Comparison of ENCODE assay signal across 21 mouse cellular contexts in genomic region chr3:66806176-66806575, GRCm38 (mm10).
"Had no signal": no experiment of that assay in that cellular context is flagged by ENCODE, and none has a peak within 500 bp of the region (broad histone marks: within the 10 kb centered on the region; RNA-seq: fewer than 3 reads in every experiment).

No protein-coding gene starts in this region.

- H3K36me3 ChIP-seq: liver, embryonic 13.5 days; liver, embryonic 15.5 days; lung, embryonic 15.5 days; midbrain, embryonic 10.5 days; midbrain, embryonic 12.5 days; neural tube, embryonic 13.5 days; neural tube, embryonic 15.5 days had no signal

- ATAC-seq: midbrain, embryonic 16.5 days had no signal

- H3K27me3 ChIP-seq: liver, embryonic 13.5 days; liver, embryonic 15.5 days; lung, embryonic 15.5 days; midbrain, embryonic 12.5 days; neural tube, embryonic 13.5 days; neural tube, embryonic 15.5 days had no signal

- DNase-seq: liver, embryonic 13.5 days; lung, adult 2 months; lung, postnatal 10 days; lung, postnatal 4 days; midbrain, embryonic 14.5 days; retina, postnatal 1 day; right cerebral cortex, adult 18-20 months; right cerebral cortex, postnatal 25 days; right cerebral cortex, postnatal 4 days; spleen, adult 18-20 months; thymus, adult 18-20 months; thymus, postnatal 14 days; thymus, postnatal 36 days had no signal

- H3K4me1 ChIP-seq: liver, embryonic 15.5 days; lung, embryonic 15.5 days; midbrain, embryonic 10.5 days; midbrain, embryonic 12.5 days; neural tube, embryonic 13.5 days; neural tube, embryonic 15.5 days had no signal

- H3K9ac ChIP-seq: liver, embryonic 13.5 days; liver, embryonic 15.5 days; lung, embryonic 15.5 days; midbrain, embryonic 12.5 days; neural tube, embryonic 13.5 days; neural tube, embryonic 15.5 days had no signal

- H3K9me3 ChIP-seq: liver, embryonic 13.5 days; liver, embryonic 15.5 days; lung, embryonic 15.5 days; midbrain, embryonic 10.5 days; midbrain, embryonic 12.5 days; neural tube, embryonic 13.5 days had no signal

- H3K4me2 ChIP-seq: liver, embryonic 13.5 days; liver, embryonic 15.5 days; lung, embryonic 15.5 days; midbrain, embryonic 12.5 days; neural tube, embryonic 13.5 days; neural tube, embryonic 15.5 days had no signal

- H3K4me3 ChIP-seq: liver, embryonic 13.5 days; liver, embryonic 15.5 days; lung, embryonic 15.5 days; midbrain, embryonic 10.5 days; midbrain, embryonic 12.5 days; myocyte; neural tube, embryonic 13.5 days; neural tube, embryonic 15.5 days had no signal

- H3K27ac ChIP-seq: liver, embryonic 13.5 days; liver, embryonic 15.5 days; lung, embryonic 15.5 days; midbrain, embryonic 10.5 days; midbrain, embryonic 12.5 days; neural tube, embryonic 13.5 days; neural tube, embryonic 15.5 days had no signal
